Mouse (Mus musculus) kidney, adult 18-20 months (tissue): ENCODE measurements around the gene Igsf3.
"Not testable (repeated sequence)": the region's sequence is repeated elsewhere in the genome, so short reads cannot be mapped to it uniquely, and the experiment has no call there.

ENCODE experiments used
- DNase-seq: peaks from one replicate; pipeline ENCODE4 v3.0.0; 2021

Gene Igsf3

DNA sequence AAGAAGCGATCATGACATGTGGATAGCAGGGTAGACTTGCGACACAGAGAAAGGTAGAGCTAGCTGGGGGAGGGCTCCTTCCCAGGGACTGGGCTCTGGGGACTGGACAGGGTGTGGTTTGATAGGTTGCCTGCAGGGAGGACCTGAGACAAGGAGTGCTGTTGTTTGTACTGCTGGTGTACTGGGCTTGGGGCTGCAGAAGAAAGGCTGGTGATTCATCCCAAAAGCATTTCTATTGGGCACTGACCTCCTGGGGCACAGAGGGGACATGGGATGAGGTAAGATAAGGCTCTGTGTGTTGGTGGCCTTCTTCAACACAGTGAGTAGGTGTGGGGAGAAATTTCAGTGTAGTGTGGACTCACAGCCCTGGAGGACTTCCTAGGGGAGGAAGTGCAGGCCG lies 29.2 kb downstream of the Igsf3 start:
- no peak for DNase-seq

DNA sequence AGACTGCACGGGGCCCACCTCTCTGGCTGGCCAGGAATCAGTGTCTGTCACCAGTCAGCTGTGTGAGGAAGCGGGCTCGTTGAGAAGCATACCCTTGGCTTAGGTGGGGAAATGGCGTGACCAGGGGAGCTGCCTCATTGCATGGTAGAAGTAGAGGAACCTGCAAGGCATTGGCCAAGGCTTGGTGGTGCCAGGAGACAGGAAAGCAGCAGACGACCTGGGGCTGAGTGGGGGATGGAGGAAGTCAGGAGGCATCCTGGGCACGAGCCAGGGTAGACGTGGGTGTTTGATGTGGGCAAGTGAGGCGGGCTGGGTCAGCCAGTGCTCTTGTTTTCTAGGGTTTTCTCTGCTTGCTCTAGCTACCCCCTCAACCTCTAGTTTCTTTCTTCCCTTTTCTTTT lies 30.7 kb downstream of the Igsf3 start:
- DNase-seq, result no peak

DNA sequence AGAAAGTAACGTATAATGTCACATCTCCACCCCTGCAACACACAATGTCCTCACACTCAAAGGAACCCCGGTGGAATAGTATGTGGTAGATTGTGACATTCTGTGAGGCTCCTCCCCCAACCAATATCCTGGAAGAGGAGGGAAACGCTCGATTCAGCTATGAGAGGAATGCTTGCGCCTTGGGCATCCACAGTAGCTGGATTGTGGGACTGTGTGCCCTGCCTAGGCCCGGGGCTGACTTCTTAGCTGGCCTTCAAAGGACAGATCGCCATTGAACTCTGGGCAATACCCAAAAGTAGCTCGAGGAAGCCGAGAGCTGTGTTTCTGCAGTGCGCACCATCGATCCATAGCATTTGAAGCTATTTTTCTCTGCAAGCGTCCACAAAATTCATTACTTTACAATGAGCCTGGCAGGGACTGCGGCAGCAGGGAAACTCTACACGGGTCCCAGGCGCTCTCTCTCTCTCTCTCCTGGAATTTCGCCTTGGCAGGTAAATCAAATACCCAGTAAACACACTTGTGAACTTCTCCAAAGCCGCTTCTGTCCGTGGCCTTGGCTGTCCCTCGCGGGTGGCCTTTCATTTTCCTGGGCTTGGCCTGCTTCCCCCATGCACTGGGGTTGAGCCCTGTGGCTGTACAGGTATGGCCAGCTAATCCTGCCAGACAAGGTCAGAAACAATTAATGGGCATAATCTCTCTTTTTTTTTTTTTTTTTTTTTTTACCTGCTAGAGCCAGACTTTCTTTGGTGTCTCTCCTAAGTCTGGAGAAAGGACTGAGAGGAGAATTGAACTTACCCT lies 32.3 kb downstream of the Igsf3 start:
- DNase-seq, result no peak

DNA sequence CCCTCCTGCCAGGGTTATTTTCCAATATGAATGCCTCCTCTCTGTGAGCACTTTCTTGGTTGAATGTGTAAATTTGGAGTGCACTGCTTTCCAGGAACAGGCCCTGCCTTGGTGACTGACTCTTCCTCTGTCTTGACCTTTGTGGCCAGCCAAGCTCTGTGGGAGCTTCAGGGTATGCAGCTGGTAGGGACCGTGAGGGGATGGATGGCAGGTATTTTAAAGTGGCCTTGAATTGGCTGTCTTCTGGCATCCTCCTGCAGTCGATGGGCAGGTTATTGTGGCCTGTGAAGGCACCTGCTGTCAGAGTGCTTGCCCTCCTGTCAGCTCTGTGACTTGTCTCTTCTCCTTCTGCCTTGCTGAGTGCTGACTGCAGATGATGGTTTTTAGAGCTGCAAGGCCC lies 33.3 kb downstream of the Igsf3 start:
- no peak for DNase-seq

DNA sequence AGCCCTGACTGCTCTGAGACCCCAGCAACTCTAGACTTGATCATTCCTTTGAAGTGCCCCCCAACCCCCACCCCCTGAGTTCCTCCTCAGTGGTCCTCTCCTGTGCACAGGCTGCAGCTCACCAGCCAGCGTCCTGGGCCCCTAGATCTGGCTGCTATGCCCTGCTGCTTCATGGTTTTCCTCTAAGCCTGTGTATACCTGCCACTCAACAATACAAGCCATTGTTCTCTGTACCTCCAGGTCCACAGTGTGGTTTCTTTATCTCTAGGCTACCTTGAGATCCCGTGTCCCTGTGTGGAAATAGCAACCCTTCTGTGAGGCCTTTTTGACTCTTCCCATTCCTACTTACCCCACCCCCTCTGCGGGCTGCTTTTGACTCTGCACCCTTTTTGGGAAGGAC lies 33.9 kb downstream of the Igsf3 start:
- DNase-seq, result no peak

DNA sequence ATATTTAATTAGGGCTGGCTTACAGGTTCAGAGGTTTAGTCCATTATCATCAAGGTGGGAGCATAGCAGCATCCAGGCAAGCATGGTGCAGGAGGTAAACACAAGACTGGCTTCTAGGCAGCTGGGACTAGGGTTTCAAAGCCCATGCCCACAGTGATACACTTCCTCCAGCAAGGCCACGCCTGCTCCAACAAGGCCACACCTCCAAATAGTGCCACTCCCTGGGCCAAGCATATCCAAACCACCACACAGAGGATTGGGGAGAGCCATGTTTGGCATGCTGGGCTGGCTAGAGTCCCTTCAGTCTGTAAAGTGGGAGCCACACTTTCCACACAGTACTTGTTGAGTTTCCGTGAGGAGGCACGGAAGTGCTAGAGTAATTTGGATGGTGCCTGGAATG lies 34.7 kb downstream of the Igsf3 start:
- no peak for DNase-seq

DNA sequence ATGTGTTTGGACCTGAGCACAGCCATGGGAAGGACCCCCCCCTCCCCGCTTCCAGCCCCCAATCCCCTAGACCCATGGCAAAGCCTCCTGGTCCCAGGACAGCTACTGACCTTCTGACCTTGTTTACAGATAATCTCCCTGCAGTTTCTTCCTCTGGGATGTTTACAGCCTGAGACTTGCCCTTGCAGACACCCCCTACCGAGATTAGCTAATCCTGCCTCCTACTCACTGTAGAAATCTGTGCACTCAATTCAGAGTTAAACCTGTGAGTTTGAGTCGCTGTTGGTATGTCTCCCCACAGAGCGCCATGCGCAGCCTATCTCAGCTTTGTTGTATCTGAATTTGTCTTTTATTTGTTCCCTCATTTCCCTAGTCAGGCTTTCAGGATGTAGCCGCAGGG lies 35.2 kb downstream of the Igsf3 start:
- no peak for DNase-seq

DNA sequence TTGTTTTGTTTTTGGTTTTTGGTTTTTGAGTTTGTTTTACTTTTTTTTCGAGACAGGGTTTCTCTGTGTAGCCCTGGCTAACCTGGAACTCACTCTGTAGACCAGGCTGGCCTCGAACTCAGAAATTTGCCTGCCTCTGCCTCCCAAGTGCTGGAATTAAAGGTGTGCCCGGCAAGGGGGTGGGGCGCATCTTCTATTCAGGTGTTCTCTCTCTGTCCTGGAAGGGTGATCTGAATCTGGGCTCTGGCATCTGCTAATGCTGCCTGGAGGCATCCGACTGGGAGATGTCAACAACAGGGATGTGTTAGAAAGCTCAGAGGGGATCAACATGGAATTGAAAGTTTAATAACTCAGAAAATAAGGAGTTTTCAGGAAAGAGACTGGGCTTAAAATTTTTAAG lies 36.1 kb downstream of the Igsf3 start:
- DNase-seq, result not testable (repeated sequence)

DNA sequence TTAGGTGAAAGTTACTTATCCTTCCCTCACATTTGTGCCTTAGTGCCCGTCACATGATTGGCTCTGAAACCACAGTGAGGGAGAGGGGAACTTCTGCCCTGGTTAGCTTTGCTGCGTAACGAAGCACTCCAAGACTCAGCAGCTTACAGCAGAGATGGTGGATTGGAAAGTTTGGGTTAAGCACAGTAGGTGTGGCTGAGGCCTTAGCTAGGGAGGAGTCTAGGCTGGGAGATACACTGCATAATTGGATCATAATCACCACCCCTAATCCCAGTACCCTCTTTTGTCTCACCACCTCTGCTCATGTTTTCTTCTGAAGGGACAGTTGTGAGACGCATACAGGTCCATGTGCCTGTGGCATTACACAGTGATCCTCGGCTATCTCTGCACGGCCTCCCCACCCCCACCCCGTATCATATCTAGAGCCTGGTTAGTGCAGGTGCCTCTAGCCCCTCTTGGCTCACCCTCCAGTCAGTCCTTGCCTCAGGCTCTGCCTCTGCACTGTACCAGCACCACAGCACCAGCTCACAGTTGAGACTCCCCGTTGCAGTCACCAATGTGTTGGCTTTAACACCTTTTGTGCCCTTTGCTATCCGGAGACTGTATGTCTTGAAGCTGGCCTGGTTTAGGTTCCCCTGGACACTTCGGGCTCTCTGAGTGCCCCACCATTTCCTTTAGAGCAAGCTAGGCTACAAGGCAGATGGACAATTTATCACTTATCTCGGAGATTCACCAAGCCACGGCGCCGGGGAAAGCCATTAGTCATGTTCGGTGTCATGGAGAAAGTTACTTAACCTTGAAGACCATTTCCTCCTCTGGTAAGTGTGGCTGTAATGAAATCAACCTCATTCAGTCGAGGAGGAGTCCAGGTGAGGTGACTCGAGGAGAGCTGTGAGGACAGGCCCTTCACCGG lies 42.1 kb downstream of the Igsf3 start:
- no peak for DNase-seq

DNA sequence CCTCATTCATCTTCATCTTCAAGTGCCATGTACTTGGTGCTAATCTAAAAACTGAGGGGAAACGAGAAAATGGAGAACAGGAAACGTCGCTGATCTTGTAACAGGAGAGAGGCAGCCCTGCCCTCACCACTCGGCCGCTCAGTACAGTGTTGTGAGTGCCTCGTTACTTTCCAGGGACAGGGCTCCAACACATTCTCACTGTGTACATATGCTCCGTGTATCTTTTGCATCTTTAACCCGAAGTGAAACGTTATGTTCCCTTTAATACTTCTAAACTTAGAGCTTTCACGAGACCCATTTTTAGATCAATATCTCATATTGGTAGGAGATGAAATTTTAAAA lies 42.7 kb downstream of the Igsf3 start:
- DNase-seq, result no peak

DNA sequence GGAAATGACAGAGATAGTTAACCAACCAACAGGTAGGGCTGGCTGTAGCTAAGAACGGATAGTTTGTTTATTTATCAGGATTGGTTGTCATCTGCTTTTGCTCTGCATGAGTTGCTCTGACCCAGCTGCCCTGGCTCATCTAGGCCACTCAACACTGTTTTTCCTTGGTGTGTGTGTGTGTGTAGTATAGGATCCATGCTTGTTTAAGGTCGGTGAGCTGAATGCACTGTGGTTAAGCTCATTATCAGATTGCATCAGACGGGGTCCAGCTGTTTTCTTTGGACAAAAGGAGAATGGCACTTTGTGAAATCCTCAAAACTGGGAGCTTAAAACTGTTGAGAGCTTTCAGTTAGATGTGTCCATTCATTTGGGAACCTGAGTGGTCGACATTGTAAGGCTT lies 46.3 kb downstream of the Igsf3 start:
- no peak for DNase-seq

DNA sequence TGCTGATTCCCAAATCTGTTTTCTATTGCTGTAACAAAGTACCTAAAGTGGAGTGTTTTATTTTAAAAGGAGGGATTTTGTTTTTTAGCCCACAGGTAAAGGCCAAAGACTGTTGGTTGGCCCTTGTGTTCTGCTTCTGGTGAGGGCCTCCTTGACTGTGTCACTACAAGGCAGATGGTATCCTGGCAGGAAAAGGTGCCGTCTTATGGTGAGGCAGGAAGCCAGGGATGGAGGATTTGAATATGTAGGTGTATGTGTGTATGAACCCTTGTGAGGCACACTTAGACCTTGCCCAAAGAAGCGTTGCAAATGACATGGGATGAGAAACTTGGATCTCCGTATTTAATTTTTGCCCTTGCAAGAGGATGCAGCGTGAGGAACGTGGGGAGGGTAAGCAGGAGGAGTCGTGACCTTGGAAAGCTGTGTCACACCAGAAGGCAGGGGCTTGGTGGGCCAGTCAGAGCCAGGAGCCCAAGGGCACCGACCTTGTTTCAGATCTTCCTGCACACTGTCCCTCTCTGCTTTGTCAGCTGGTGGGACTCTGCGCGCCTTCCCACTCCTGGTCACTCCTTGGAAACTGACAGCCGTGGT lies 47.5 kb downstream of the Igsf3 start:
- DNase-seq, result no peak

DNA sequence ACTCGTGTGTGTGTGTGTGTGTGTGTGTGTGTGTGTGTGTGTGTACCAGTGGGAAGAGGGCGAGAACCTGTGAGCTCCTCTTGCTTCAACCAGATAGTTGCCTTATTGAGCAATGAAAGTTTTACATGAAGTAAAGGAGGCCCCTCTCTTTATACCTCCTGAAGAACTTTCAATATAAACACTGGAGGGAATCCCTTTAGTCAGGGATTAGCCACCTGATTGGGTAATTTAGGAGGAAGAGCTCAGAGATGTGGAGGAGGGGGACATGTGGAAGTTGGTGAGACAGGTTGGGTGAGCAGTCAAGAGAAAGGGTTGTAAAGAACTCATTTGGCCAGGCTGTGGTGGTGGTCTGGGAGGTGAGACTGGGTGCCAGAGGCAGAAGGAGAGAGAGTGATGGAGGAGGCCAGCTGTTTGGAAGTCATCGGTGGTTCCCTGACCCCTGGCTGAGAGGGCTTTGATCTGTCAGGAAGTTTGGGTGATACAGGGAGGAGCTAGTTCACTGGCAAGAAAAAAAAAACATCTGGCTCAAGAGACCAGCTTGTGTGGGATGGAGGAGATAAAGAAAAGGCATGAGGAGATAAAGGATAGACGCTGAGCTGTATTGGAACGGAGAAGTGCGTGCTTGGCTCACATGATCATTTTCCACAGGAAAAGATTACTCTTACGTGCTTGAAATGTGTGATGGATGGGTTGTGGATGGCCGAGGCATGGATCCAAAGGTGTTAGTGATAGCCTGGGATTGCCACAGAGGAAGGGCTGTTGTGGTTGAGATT lies 53.3 kb downstream of the Igsf3 start:
- no peak for DNase-seq

DNA sequence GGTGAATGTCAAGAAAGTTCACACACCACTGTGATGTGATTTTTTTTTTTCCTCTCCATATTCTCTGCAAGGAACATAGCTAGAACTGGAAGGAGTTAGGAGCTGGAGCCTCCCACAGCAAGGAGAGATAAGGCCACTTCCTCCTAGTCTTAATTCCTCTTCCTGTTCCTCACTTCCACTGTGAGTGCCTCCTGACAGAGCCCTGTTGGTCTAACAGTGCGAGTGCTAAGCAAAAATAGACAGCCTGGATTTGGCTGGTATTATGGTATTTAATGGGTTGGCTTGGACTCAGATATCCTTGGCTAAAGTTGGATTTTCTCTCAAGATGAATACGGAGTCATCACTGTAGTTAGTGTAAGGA lies 53.9 kb downstream of the Igsf3 start:
- DNase-seq, result no peak

DNA sequence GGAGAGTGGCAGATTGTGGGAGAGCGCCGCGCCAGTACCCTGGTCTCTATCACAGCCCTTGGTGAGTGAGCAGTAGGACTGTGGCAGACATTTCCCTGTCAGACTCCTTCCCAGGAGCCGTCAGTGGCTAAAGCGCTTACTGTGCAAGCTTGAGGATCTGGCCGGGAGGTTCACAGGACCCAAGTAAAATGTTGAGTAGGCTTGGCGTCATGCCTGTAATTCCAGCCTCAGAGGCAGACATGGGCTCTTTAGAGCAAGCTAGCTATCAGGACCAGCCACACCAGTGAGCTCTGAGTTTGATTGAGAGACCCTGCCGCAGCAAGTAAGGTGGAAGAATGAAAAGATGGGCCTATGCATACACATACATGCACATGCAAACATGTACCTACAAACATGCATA lies 58.8 kb downstream of the Igsf3 start:
- no peak for DNase-seq

DNA sequence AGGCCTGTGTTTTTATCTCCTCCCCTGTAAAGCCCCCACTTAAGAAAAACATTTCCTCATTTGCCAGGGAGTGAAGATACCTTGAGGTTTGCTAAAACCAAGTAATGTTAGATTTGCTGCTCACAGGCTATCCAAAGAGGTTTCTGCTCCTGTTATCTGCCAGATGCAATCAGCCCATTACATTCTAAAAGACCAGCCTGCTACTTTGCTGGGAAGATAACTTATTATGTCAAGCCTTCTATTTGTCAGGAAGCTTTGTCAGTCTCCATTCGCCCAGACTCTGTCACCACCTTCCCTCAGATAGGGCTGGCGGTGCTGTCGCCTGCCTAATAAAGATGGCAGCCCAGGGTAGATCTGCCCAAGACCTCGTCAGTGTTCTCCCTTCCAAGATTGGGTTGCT lies 59.6 kb downstream of the Igsf3 start:
- no peak for DNase-seq

DNA sequence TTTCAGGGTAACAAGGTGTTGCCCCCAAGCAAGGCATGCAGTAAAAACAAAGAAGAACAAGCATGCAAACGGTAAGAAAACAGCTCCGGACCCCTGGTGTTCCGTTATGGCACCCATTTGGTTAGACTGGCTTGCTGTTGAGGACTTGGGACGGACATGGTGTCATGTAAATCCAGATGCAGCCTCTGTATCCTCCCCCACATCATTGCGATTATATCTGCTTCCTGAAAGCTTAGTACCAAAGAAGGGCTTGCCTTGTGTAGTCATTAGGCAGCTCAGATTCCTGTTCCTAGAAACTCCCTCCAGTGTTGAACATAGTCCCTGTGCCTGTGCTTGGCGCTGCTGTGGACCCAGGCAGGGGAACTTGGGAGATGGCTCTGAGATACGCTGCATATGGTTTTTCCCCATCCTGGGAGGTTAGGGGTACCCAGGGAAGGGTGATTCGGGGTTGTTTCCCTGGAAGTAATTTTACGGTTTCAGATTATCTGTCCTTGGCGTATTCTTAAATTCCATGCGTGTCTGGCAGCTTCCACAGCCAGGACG lies 60.2 kb downstream of the Igsf3 start:
- DNase-seq, result no peak

DNA sequence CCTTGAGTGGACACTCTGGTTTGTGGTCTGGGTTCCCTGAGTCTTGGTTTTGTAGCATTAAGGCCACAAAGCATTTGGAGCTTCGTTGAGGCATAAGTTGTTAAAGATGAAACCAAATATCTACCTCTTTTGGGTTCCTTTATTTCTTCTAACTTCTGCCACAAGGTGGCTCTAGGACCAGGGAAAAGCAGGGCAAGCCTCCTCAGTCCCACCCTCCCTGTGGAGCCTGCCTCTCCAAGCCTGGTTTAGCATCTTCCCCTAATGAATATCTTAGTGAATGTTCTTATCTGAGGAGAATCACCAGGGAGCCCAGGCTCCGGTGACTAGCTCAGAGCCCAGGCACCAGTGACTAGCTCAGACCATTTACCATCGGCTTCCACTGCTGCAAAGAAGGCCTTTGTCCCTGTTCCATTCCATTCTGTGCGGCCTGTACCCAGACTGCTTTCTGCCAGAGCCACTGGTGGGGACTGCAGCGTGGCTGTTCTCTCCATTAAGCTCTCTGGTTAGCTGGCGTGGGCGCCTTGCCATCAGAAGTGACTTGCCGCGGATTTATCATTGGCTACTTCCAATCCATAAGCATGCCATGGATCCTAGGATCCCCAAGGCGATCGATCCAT lies 66.5 kb downstream of the Igsf3 start:
- DNase-seq, result no peak

DNA sequence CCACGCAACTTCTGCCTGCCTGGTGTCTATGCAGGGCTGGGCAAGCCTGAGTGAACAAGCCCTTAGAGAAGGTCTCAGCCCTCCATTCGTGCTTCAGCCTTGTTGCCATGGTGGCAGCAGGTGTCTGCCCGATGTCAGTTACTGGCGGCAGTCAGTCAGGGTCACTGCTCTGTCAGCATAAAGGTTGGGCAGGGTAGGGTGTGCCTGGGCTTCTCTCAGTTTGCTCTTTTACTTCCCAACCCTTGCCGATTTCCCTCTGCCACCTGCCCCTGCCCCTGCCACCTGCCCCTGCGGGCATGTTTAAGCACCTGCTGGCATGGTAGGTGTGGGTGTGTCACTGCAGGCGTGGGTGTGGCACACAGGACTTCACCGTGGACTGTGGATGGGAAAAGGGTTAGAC lies 67.6 kb downstream of the Igsf3 start:
- DNase-seq, result no peak

DNA sequence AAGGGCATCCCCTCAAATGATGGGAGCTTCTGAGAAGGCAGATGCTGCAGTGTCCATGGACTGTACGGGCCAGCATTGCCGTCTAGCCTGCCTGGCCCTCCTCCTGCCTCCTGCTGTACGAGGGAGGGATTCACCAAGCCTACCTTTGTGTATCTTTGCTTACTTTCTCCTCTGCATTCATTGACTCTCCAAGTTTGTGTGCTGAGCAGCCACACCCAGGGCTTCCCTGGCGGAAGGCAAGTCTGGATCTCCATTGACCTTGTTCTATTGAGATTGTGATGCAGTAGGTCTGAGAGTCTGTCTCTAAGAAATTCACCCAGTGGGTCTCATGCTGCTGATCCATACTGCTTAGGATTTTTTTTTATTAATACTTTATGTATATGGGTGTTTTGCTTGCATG lies 70.4 kb downstream of the Igsf3 start:
- no peak for DNase-seq

DNA sequence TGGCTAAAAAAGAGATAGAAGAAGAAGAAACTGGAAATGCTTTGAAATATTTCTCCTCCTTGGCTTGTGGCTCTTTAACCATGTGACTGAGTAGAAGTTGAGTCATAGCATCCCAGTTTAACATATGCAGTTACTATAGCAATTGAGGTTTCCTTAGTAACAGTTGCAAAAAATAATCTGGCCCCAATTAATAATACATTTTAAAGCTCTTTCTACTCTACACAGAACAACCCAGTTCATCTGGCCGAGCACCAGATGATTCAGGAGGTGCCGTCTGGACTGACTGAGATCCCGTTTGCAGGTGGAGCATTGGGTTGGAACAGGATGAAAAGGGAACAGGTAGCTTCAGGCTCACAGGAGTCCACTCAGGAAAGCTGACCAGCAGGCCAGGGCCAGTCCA lies 71.9 kb downstream of the Igsf3 start:
- no peak for DNase-seq

DNA sequence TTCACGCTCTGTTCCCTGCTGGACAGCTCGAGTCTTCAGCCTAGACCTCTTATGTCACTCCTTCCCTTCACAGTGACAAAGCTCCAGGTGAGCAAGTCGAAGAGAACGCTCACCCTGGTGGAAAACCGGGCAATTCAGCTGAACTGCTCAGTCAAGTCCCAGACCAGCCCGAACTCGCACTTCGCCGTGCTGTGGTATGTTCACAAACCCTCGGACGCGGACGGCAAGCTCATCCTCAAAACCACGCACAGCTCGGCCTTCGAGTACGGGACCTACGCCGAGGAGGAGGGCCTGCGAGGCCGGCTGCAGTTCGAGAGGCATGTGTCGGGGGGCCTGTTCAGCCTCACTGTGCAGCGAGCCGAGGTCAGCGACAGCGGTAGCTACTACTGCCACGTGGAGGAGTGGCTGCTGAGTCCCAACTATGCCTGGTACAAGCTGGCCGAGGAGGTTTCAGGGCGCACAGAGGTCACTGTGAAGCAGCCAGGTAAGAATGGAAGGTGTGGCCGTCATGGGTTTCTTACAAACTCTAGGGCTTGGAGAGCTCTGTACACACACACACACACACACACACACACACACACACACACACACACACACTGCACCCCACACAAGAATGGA lies 74.0 kb downstream of the Igsf3 start:
- DNase-seq, result no peak
